Mouse (Mus musculus): ENCODE data around the gene Fcgr3. TPM values are rescaled to one million over a fixed set of nuclear protein-coding genes. Genes with fewer than 3 reads are reported as not detected.
"Not testable (repeated sequence)": the region's sequence is repeated elsewhere in the genome, so short reads cannot be mapped to it uniquely, and the experiment has no call there.

The Fcgr3 gene
- polyA plus RNA-seq, 1 experiment from 2014 or later = 9.7 TPM

- H3K27me3 ChIP-seq (ENCODE audit: control insufficient read depth, insufficient read depth, low read length) = peaks cover 24% of the 10 kb centered on the region
- not testable (repeated sequence) for H3K9me3 ChIP-seq (ENCODE audit: control insufficient read depth, low read length); H3K9ac ChIP-seq (ENCODE audit: low read length); H3K27ac ChIP-seq (replicated peaks in 1 of 2; ENCODE audit: control insufficient read depth in 1 of 2, insufficient read depth in 1 of 2, low read depth in 2 of 2, low read length in 2 of 2); H3K36me3 ChIP-seq (ENCODE audit: control insufficient read depth, insufficient read depth, low read length); H3K4me2 ChIP-seq (ENCODE audit: low read length); H3K4me3 ChIP-seq (ENCODE audit: control insufficient read depth in 1 of 2, insufficient read depth in 1 of 2, low read depth in 1 of 2, low read length in 2 of 2); H3K4me1 ChIP-seq (ENCODE audit: control insufficient read depth in 2 of 2, insufficient read depth in 2 of 2, low read length in 2 of 2)
- ATAC-seq (ENCODE audit: insufficient number of reproducible peaks, insufficient read depth, low FRiP score, low read depth) = peak; percentile 32
- WGBS = no CpG with 5 or more reads among the region's 35 CpGs
These were observed 7.0 kb upstream of the Fcgr3 start for GRCm38 (mm10) chr1:171071726-171072125.

DNA sequence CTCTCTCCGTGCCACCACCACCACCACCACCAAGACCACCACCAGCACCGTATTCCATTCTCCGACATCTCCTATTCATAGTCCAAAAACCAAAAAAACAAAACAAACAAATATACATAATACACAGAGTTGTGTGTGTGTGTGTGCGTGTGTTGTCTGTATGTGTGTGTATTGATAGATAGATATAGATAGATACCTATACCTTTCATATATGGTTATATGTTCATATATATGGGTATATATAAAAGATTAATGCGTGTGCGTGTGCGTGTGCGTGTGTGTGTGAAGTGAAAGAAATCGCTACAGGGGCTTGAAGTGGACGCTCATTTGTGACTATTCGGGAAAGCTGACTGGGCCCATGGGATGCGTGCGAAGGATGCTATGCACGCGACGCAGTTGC lies 6.1 kb upstream of the Fcgr3 start:
- peaks cover 25% of the 10 kb centered on the region for H3K27me3 ChIP-seq (ENCODE audit: control insufficient read depth, insufficient read depth, low read length)
- H3K27ac ChIP-seq (replicated peaks in 1 of 2; ENCODE audit: control insufficient read depth in 1 of 2, insufficient read depth in 1 of 2, low read depth in 2 of 2, low read length in 2 of 2); H3K4me1 ChIP-seq (ENCODE audit: control insufficient read depth in 2 of 2, insufficient read depth in 2 of 2, low read length in 2 of 2); H3K36me3 ChIP-seq (ENCODE audit: control insufficient read depth, insufficient read depth, low read length); ATAC-seq (ENCODE audit: insufficient number of reproducible peaks, insufficient read depth, low FRiP score, low read depth); H3K4me3 ChIP-seq (ENCODE audit: control insufficient read depth in 1 of 2, insufficient read depth in 1 of 2, low read depth in 1 of 2, low read length in 2 of 2); H3K9ac ChIP-seq (ENCODE audit: low read length); H3K9me3 ChIP-seq (ENCODE audit: control insufficient read depth, low read length): not testable (repeated sequence)
- H3K4me2 ChIP-seq (ENCODE audit: low read length) = peak overlapping the region; percentile 28; the same call in 1 of the 2 replicates
- WGBS = 22% methylated on average over 11 of the region's 16 CpGs

DNA sequence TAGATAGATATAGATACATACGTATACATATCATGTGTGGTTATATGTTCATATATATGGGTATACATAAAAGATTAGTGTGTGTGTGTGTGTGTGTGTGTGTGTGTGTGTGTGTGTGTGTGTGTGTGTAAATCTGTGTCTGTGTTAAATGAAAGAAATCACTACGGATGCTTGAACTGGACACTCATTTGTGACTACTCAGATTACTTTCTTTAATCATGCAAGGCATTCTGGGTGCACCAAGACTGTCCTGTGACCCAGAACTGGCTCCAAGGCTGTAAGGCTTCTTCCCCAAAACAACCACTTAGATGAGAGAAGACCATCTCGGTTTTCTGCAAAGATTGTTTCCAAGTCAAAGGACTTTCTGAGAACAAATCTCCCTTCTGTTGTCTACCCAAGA lies 4.8 kb upstream of the Fcgr3 start:
- H3K27me3 ChIP-seq (ENCODE audit: control insufficient read depth, insufficient read depth, low read length) = peaks cover 33% of the 10 kb centered on the region
- WGBS = 60% methylated on average over 3 of the region's 3 CpGs

GRCm38 (mm10) chr1:171067928-171068327 lies 3.2 kb upstream of the Fcgr3 start:
- H3K9ac ChIP-seq (ENCODE audit: low read length); H3K4me3 ChIP-seq (ENCODE audit: control insufficient read depth in 1 of 2, insufficient read depth in 1 of 2, low read depth in 1 of 2, low read length in 2 of 2); H3K9me3 ChIP-seq (ENCODE audit: control insufficient read depth, low read length); ATAC-seq (ENCODE audit: insufficient number of reproducible peaks, insufficient read depth, low FRiP score, low read depth); H3K4me1 ChIP-seq (ENCODE audit: control insufficient read depth in 2 of 2, insufficient read depth in 2 of 2, low read length in 2 of 2); H3K36me3 ChIP-seq (ENCODE audit: control insufficient read depth, insufficient read depth, low read length); H3K27ac ChIP-seq (replicated peaks in 1 of 2; ENCODE audit: control insufficient read depth in 1 of 2, insufficient read depth in 1 of 2, low read depth in 2 of 2, low read length in 2 of 2); H3K4me2 ChIP-seq (ENCODE audit: low read length): not testable (repeated sequence)
- peaks cover 34% of the 10 kb centered on the region for H3K27me3 ChIP-seq (ENCODE audit: control insufficient read depth, insufficient read depth, low read length)
- WGBS = 38% methylated on average over 5 of the region's 5 CpGs

More for the DNA sequence above, 4.8 kb upstream of the Fcgr3 start:
- ATAC-seq (ENCODE audit: insufficient number of reproducible peaks, insufficient read depth, low FRiP score, low read depth); H3K9ac ChIP-seq (ENCODE audit: low read length); H3K4me2 ChIP-seq (ENCODE audit: low read length); H3K4me3 ChIP-seq (ENCODE audit: control insufficient read depth in 1 of 2, insufficient read depth in 1 of 2, low read depth in 1 of 2, low read length in 2 of 2); H3K4me1 ChIP-seq (ENCODE audit: control insufficient read depth in 2 of 2, insufficient read depth in 2 of 2, low read length in 2 of 2); H3K36me3 ChIP-seq (ENCODE audit: control insufficient read depth, insufficient read depth, low read length); H3K9me3 ChIP-seq (ENCODE audit: control insufficient read depth, low read length); H3K27ac ChIP-seq (replicated peaks in 1 of 2; ENCODE audit: control insufficient read depth in 1 of 2, insufficient read depth in 1 of 2, low read depth in 2 of 2, low read length in 2 of 2): not testable (repeated sequence)

- H3K4me2 ChIP-seq (ENCODE audit: low read length); H3K9me3 ChIP-seq (ENCODE audit: control insufficient read depth, low read length); H3K4me1 ChIP-seq (ENCODE audit: control insufficient read depth in 2 of 2, insufficient read depth in 2 of 2, low read length in 2 of 2); H3K36me3 ChIP-seq (ENCODE audit: control insufficient read depth, insufficient read depth, low read length); H3K27ac ChIP-seq (replicated peaks in 1 of 2; ENCODE audit: control insufficient read depth in 1 of 2, insufficient read depth in 1 of 2, low read depth in 2 of 2, low read length in 2 of 2); H3K9ac ChIP-seq (ENCODE audit: low read length); H3K4me3 ChIP-seq (ENCODE audit: control insufficient read depth in 1 of 2, insufficient read depth in 1 of 2, low read depth in 1 of 2, low read length in 2 of 2): not testable (repeated sequence)
- peaks cover 34% of the 10 kb centered on the region for H3K27me3 ChIP-seq (ENCODE audit: control insufficient read depth, insufficient read depth, low read length)
- peak; percentile 17 for ATAC-seq (ENCODE audit: insufficient number of reproducible peaks, insufficient read depth, low FRiP score, low read depth)
- WGBS = 15% methylated on average over 2 of the region's 10 CpGs
These were observed 1.8 kb upstream of the Fcgr3 start for GRCm38 (mm10) chr1:171066583-171066982.

DNA sequence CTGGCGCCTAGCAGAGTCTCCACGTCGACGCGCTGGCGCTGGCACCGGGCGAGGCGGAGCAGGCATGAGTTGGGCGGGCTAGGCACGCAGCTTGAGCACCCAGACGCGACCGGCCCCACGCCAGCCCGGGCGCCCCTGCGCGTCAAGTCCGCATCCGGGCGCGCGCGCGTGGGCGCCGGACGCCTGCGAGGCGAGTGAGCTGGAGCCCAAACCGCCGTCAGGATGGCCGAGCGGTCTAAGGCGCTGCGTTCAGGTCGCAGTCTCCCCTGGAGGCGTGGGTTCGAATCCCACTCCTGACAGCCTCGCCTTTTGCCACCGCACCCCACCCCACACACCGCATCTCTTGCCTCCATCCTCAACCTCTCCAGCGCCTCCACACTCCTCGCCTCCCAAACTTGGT lies 1.0 kb upstream of the Fcgr3 start:
- H3K36me3 ChIP-seq (ENCODE audit: control insufficient read depth, insufficient read depth, low read length); H3K4me1 ChIP-seq (ENCODE audit: control insufficient read depth in 2 of 2, insufficient read depth in 2 of 2, low read length in 2 of 2); H3K9me3 ChIP-seq (ENCODE audit: control insufficient read depth, low read length); H3K9ac ChIP-seq (ENCODE audit: low read length); H3K27ac ChIP-seq (replicated peaks in 1 of 2; ENCODE audit: control insufficient read depth in 1 of 2, insufficient read depth in 1 of 2, low read depth in 2 of 2, low read length in 2 of 2): not testable (repeated sequence)
- H3K4me2 ChIP-seq (ENCODE audit: low read length) = peak overlapping the region; percentile 53
- peaks cover 31% of the 10 kb centered on the region for H3K27me3 ChIP-seq (ENCODE audit: control insufficient read depth, insufficient read depth, low read length)
- peak overlapping the region; percentile 5 to 28; a peak in 1 of 4 replicates for H3K4me3 ChIP-seq (ENCODE audit: control insufficient read depth in 1 of 2, insufficient read depth in 1 of 2, low read depth in 1 of 2, low read length in 2 of 2)
- 5% methylated on average over 26 of the region's 45 CpGs for WGBS
- peak; percentile 2; the same call in 1 of the 2 replicates for ATAC-seq (ENCODE audit: insufficient number of reproducible peaks, insufficient read depth, low FRiP score, low read depth)

GRCm38 (mm10) chr1:171065243-171065587 lies 480 bp upstream of the Fcgr3 start:
- H3K36me3 ChIP-seq (ENCODE audit: control insufficient read depth, insufficient read depth, low read length); H3K27ac ChIP-seq (replicated peaks in 1 of 2; ENCODE audit: control insufficient read depth in 1 of 2, insufficient read depth in 1 of 2, low read depth in 2 of 2, low read length in 2 of 2); H3K9me3 ChIP-seq (ENCODE audit: control insufficient read depth, low read length); H3K9ac ChIP-seq (ENCODE audit: low read length): not testable (repeated sequence)
- peaks cover 4 to 10% of the 10 kb centered on the region in 2 experiments for H3K4me1 ChIP-seq (ENCODE audit: control insufficient read depth in 2 of 2, insufficient read depth in 2 of 2, low read length in 2 of 2)
- WGBS = under 1% methylated on average over 17 of the region's 35 CpGs
- H3K4me2 ChIP-seq (ENCODE audit: low read length) = peak overlapping the region; percentile 56
- H3K4me3 ChIP-seq (ENCODE audit: control insufficient read depth in 1 of 2, insufficient read depth in 1 of 2, low read depth in 1 of 2, low read length in 2 of 2) = peak overlapping the region; percentile 37
- peak; percentile 26 for ATAC-seq (ENCODE audit: insufficient number of reproducible peaks, insufficient read depth, low FRiP score, low read depth)
- peaks cover 30% of the 10 kb centered on the region for H3K27me3 ChIP-seq (ENCODE audit: control insufficient read depth, insufficient read depth, low read length)

Measured in heart, embryonic 14.5 days (tissue).